Mouse (Mus musculus): Measurements from ENCODE around the gene Naa20.
"Not testable (repeated sequence)": the region's sequence is repeated elsewhere in the genome, so short reads cannot be mapped to it uniquely, and the experiment has no call there.

Gene Naa20

GRCm38 (mm10) chr2:145884036-145884912 lies 17.6 kb upstream of the Naa20 start:
- intact Hi-C loops (cut with DNase I), result loop anchor here (5.0 kb wide), 1 partner anchor 187 kb away; no protein-coding TSS in a partner anchor

DNA sequence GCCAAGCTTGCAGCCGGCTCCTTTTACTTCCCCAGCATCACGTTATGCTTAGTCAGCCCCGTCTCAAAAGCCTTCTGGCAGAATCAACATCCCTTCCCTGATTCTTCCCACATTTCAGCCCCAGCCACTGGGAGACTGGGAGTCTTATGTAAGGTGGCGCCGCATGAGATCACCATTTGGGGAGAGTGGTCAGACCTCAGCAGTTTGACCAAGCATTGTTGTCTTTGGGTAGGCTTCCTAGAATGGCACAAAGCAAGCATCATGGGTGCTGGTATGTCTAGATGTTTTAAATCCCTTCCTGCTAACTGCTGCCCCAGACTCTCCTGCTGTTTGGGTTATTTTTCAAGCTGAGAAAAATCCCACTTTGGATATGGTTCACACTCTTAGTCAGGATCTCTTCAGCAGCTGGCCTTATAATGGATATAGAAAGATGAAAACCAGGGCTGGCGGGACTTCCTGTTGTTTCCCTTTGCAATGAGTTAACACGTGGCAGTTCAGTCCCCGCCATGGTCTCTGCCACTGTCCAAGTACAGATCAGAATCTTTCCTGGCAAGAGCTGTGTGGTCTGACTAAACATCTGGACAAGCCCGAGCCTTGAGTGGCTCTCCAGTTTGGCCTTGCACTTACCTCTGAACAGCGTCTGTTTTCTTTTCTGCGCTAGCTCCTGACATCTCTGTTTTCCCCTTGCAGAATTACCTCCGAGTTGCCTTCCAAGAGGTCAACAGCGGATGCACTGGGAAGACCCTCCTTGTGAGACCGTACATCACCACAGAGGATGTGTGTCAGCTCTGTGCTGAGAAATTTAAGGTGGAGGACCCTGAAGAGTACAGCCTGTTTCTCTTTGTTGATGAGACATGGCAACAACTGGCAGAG lies 16.8 kb upstream of the Naa20 start:
- intact Hi-C loops (cut with DNase I), result loop anchor here (5.0 kb wide), 1 partner anchor 188 kb away; no protein-coding TSS in a partner anchor

- intact Hi-C loops (cut with DNase I), result no loop called here
Measured at GRCm38 (mm10) chr2:145887937-145888765, 13.7 kb upstream of the Naa20 start.

DNA sequence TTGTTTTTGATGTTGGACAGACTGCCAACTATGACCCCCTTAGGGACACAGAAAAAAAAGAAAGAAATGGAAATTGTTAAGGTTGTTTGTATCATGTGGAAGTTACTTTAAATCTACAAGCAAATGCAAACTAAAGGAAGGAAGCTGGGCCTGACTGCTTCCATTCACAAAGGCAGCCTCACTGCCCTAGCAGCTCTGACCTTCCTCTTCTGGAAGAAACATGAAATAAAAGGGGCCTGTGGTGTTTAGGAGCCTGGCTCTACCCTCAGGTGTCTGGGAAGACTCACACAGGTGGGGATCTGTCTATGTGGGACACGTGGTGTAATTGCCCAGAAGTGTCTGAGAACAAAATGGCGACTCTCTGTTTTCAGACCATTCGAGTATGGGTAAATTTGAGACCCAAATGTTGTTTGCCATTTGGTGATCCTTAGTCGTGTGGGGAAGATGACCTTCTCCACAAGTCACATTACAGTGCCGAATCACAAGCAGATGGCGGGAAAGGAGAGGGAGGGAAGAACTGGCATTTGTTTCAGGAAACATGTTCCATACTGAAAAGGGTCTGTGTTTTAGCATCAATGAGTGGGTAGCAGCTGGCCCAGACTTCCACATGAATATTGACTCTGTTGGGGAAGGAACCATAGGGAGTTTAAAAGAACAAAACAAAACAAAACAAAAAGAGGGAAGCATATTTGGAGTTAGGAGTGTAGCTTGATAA lies 13.0 kb upstream of the Naa20 start:
- intact Hi-C loops (cut with DNase I), result no loop called here

DNA sequence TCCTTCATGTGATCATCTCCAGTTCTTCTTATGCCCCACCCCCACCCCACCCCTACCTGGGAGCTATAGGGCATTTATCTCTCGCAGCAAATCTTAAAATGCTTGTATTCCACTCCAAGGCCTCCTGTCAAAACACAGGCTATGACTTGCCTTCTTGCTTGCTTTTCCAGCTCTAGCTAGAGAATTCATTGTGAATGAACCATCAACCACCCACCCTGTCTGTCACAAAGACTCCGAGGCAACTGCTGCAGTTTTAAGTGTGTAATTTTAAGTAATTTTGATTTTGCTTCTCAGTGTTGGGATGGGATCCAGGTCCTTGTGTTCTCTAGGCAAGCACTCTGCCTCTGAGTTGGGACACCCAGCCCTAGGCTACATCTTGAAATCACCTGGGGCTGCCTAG lies 11.3 kb upstream of the Naa20 start:
- intact Hi-C loops (cut with DNase I), result no loop called here

GRCm38 (mm10) chr2:145893756-145894155 lies 8.1 kb upstream of the Naa20 start:
- intact Hi-C loops (cut with DNase I), result no loop called here

DNA sequence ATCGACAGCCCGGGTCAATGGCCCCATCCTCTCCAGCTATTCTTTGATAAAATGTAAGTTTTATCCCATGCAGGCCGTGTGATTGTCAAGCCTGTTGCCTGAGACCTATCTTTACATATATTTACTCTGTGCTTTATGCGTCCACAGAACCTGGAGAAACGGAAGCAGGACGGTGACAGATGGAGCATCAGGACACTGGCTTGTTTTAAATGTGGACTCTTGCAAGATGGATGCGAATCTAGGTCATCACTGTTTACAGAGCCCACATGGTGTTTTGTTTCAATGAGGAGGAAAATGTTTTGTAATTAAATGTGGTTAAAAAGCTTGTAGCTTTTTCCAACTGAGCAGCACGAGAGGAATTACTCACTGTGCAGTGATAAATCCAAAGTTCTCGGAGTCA lies 3.8 kb upstream of the Naa20 start:
- intact Hi-C loops (cut with DNase I), result no loop called here

DNA sequence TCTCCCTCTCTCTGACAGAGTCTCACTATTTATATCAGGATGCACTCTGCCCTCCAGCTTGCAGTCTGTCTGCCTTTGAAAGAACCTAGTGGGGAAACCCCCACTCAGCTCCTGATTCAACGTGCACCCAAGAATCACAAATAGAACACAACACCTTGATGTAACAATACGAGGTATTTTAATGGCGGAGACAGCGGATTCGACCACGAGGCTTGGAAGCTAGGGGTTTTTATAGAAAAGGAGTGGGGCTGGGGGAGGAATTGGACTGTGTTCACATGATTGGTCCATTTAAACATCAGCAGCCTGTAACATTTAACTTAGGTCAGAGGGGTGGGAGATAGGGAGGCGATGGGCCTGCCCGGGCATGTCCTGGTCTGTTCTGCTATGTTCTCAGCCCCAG lies 1.6 kb upstream of the Naa20 start:
- intact Hi-C loops (cut with DNase I), result loop anchor here (5.0 kb wide), 1 partner anchor 203 kb away; no protein-coding TSS in a partner anchor

- intact Hi-C loops (cut with DNase I), result loop anchor here (5.0 kb wide), 1 partner anchor 206 kb away; no protein-coding TSS in a partner anchor
Measured at GRCm38 (mm10) chr2:145903061-145903901, 1.4 kb downstream of the Naa20 start.

DNA sequence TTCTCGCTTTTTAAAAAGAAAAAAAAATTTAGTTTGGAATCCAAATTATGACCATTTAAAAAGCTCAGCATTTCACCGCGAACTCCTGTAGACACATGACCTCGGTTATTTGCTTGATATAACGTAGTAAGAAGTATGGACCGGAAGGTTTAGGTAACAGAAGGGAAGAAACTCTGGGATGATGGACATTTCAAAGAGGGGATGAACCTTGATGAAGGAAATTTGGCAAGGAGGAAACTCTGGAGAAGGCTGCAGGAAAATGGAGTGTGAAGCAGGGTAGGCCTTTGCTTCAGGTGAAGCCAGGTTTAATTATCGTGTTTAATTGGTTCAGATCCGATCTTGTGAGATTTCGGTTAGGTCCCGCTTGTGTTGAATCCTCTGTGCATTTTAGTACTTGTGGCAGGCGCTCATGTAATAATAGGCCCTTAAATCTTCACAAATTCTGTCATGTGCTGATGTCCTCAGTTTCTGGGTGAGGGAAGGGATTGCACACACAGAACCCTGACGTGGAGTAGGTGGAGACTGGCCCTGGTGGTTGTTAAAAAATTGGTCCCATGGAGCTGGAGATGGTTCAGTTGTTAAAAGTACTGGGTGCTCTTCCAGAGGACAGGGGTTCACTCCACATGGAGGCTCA lies 2.2 kb downstream of the Naa20 start:
- intact Hi-C loops (cut with DNase I), result loop anchor here (5.0 kb wide), 1 partner anchor 207 kb away; no protein-coding TSS in a partner anchor

- intact Hi-C loops (cut with DNase I), result no loop called here
Measured at GRCm38 (mm10) chr2:145905156-145905555, 3.3 kb downstream of the Naa20 start.

DNA sequence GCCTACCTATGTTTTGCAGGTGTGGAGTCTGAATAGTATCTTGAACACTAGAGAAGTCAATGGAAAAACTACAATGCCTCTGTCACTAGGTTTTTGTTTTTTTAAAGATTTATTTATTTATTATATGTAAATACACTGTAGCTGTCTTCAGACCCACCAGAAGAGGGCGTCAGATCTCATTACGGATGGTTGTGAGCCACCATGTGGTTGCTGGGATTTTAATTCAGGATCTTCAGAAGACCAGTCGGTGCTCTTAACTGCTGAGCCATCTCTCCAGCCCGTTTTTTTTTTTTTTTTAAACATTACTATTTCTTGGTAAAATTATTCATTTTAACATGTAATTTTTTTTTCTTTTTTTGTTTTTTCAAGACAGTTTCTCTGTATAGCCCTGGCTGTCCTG lies 4.0 kb downstream of the Naa20 start:
- intact Hi-C loops (cut with DNase I), result not testable (repeated sequence)

- intact Hi-C loops (cut with DNase I), result no loop called here
Measured at GRCm38 (mm10) chr2:145920941-145921650, 19.2 kb downstream of the Naa20 start.

- intact Hi-C loops (cut with DNase I), result no loop called here
Measured at GRCm38 (mm10) chr2:145934339-145935231, 32.7 kb downstream of the Naa20 start, which contains the start of the genes Cfap61 and Crnkl1. Gene Cfap61, plus strand, starts transcription at chr2:145934784. Gene Crnkl1, minus strand, starts transcription at chr2:145935014.

DNA sequence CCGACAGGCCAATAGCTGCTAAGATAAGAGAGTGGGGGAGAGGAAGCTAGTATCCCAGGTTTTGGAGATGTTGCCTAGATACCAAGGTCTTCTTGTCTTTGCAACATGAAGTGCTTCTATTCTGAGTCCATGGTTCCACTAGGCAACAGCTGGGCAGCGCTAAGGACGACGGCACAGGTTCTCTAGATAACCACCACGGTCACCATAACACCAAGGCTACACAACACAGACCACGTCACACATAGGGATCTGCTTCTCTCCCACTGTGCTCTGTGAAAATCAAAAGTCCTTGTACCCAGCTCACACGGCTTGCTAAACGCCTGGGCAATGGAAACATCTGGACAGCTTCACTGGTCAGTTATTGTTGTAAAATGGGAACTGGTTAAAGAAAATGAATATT lies 35.1 kb downstream of the Naa20 start:
- intact Hi-C loops (cut with DNase I), result no loop called here

DNA sequence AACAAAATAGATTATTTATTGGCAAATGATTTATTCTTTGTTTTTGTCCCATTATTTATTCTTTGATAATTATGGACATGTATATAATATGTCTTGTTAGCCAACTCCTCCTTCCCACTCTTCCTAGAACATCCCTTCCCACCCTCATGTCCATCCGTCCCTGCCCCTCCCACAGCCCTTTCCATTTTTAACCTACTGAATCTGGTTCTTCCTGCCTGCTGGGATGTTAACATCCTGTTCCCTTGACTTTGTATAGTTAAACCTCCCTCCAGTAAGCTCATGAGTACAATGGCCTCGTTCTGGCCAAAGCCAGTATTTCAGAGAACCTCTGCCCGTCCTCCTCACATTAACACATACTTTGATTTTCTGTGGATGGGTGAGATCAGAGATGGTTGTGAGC lies 39.5 kb downstream of the Naa20 start:
- intact Hi-C loops (cut with DNase I), result no loop called here

DNA sequence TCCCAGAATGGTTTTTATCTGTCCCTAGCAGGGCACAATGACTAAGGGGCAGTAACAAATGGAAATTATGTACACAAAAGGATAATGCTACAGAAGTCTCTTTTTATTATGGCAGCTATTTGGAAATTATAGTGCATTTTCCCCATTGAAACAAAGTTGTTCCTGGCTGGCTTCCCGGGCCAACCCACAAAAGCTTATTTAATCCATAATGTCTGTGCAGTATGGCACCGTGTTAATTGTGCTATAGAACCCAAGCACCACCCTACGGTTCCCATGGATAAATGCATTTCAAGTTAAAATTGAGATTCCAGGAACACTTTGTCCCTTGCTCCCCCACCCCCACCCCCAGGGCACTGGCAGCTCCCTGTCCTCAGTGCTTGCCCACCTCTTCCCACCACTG lies 42.4 kb downstream of the Naa20 start:
- intact Hi-C loops (cut with DNase I), result no loop called here
